Mouse (Mus musculus): Measurements from ENCODE around the gene 1110008P14Rik. TPM values are rescaled to one million over a fixed set of nuclear protein-coding genes. Genes with fewer than 3 reads are reported as not detected.

1110008P14Rik gene
- polyA plus RNA-seq (2015; fragmentation: Nextera tagmentation; extraction: Ambion mirVana): 44.2 and 45.8 TPM in 2 replicates

GRCm38 (mm10) chr2:32381775-32382223, at the start of gene 1110008P14Rik:
TSS of gene 1110008P14Rik (minus strand) at chr2:32381938.
- 1% methylated on average over 46 of the region's 47 CpGs for WGBS
- ATAC-seq: peak; percentile 96
- Histone ChIP-seq H3K9ac (ENCODE audit: low read depth, low read length) (peak within 1 kb of the TSS; percentile 72), H3K4me2 (ENCODE audit: low read depth, low read length) (peak within 1 kb of the TSS; percentile 99), H3K27ac (ENCODE audit: low read length) (no peak within 1 kb of the TSS), H3K4me1 (ENCODE audit: control insufficient read depth, insufficient read depth, low read length) (peaks cover 4% of the 10 kb centered on the region; the same call in 1 of the 2 replicates), H3K27me3 (replicated peaks; ENCODE audit: control insufficient read depth, insufficient read depth, low read length) (no peaks in the 10 kb centered on the region; the same call in 1 of the 2 replicates), H3K4me3 (ENCODE audit: low read length) (peak within 1 kb of the TSS; percentile 75), H3K9me3 (ENCODE audit: control insufficient read depth, low read length) (no peaks in the 10 kb centered on the region), H3K36me3 (ENCODE audit: control insufficient read depth, insufficient read depth, low read length) (peaks cover 14% of the 10 kb centered on the region)

GRCm38 (mm10) chr2:32430701-32431676, 49.3 kb upstream of the 1110008P14Rik start:
- H3K27me3 ChIP-seq (replicated peaks; ENCODE audit: control insufficient read depth, insufficient read depth, low read length): no peaks in the 10 kb centered on the region
- H3K4me2 ChIP-seq (ENCODE audit: low read depth, low read length): peak overlapping the region; percentile 59
- 11% methylated on average over 18 of the region's 18 CpGs for WGBS
- H3K27ac ChIP-seq (ENCODE audit: low read length): peak overlapping the region; percentile 57
- H3K4me3 ChIP-seq (ENCODE audit: low read length): peak overlapping the region; percentile 43
- H3K9ac ChIP-seq (ENCODE audit: low read depth, low read length): peak overlapping the region; percentile 60
- peak; percentile 76 for ATAC-seq
- no peaks in the 10 kb centered on the region for H3K36me3 ChIP-seq (ENCODE audit: control insufficient read depth, insufficient read depth, low read length)
- peaks cover 42% of the 10 kb centered on the region for H3K4me1 ChIP-seq (ENCODE audit: control insufficient read depth, insufficient read depth, low read length)
- no peaks in the 10 kb centered on the region for H3K9me3 ChIP-seq (ENCODE audit: control insufficient read depth, low read length)

- Histone ChIP-seq H3K9me3 (ENCODE audit: control insufficient read depth, low read length) (no peaks in the 10 kb centered on the region), H3K4me3 (ENCODE audit: low read length) (no peak overlapping the region), H3K27ac (ENCODE audit: low read length) (peak overlapping the region; percentile 67; the same call in 1 of the 2 replicates), H3K4me2 (ENCODE audit: low read depth, low read length) (no peak overlapping the region; the same call in 1 of the 2 replicates), H3K4me1 (ENCODE audit: control insufficient read depth, insufficient read depth, low read length) (peaks cover 55% of the 10 kb centered on the region), H3K27me3 (replicated peaks; ENCODE audit: control insufficient read depth, insufficient read depth, low read length) (no peaks in the 10 kb centered on the region), H3K36me3 (ENCODE audit: control insufficient read depth, insufficient read depth, low read length) (no peaks in the 10 kb centered on the region), H3K9ac (ENCODE audit: low read depth, low read length) (peak overlapping the region; percentile 12; the same call in 1 of the 2 replicates)
- no peak for ATAC-seq
- WGBS: 74% methylated on average over 4 of the region's 4 CpGs
These were observed 47.6 kb upstream of the 1110008P14Rik start for GRCm38 (mm10) chr2:32429215-32429891.

GRCm38 (mm10) chr2:32428262-32428722, 46.6 kb upstream of the 1110008P14Rik start:
- Histone ChIP-seq H3K4me3 (ENCODE audit: low read length) (0 out of 2 replicates have a peak overlapping the region, but pooled peaks have one; percentile 7), H3K4me1 (ENCODE audit: control insufficient read depth, insufficient read depth, low read length) (peaks cover 64% of the 10 kb centered on the region), H3K9me3 (ENCODE audit: control insufficient read depth, low read length) (no peaks in the 10 kb centered on the region), H3K9ac (ENCODE audit: low read depth, low read length) (0 out of 2 replicates have a peak overlapping the region, but pooled peaks have one; percentile 17), H3K36me3 (ENCODE audit: control insufficient read depth, insufficient read depth, low read length) (no peaks in the 10 kb centered on the region), H3K27ac (ENCODE audit: low read length) (peak overlapping the region; percentile 67), H3K4me2 (ENCODE audit: low read depth, low read length) (peak overlapping the region; percentile 33), H3K27me3 (replicated peaks; ENCODE audit: control insufficient read depth, insufficient read depth, low read length) (no peaks in the 10 kb centered on the region)
- WGBS: 33% methylated on average over 8 of the region's 8 CpGs
- ATAC-seq: peak; percentile 84

- peak overlapping the region; percentile 29 for H3K27ac ChIP-seq (ENCODE audit: low read length)
- ATAC-seq: no peak
These were observed 46.0 kb upstream of the 1110008P14Rik start for GRCm38 (mm10) chr2:32427720-32428119.

GRCm38 (mm10) chr2:32426141-32426540, 44.4 kb upstream of the 1110008P14Rik start:
- no peaks in the 10 kb centered on the region for H3K36me3 ChIP-seq (ENCODE audit: control insufficient read depth, insufficient read depth, low read length)
- no peak for ATAC-seq
- no peaks in the 10 kb centered on the region for H3K9me3 ChIP-seq (ENCODE audit: control insufficient read depth, low read length)
- no peak overlapping the region for H3K4me2 ChIP-seq (ENCODE audit: low read depth, low read length)
- H3K9ac ChIP-seq (ENCODE audit: low read depth, low read length): no peak overlapping the region
- H3K27ac ChIP-seq (ENCODE audit: low read length): peak overlapping the region; percentile 1; the same call in 1 of the 2 replicates
- H3K27me3 ChIP-seq (replicated peaks; ENCODE audit: control insufficient read depth, insufficient read depth, low read length): no peaks in the 10 kb centered on the region
- 91% methylated on average over 1 of the region's 1 CpGs for WGBS
- no peak overlapping the region for H3K4me3 ChIP-seq (ENCODE audit: low read length)
- H3K4me1 ChIP-seq (ENCODE audit: control insufficient read depth, insufficient read depth, low read length): peaks cover 75% of the 10 kb centered on the region

More at GRCm38 (mm10) chr2:32427720-32428119, 46.0 kb upstream of the 1110008P14Rik start:
- 0 out of 2 replicates have a peak overlapping the region, but pooled peaks have one; percentile 17 for H3K9ac ChIP-seq (ENCODE audit: low read depth, low read length)
- no peaks in the 10 kb centered on the region for H3K27me3 ChIP-seq (replicated peaks; ENCODE audit: control insufficient read depth, insufficient read depth, low read length)
- no peak overlapping the region for H3K4me3 ChIP-seq (ENCODE audit: low read length)
- H3K4me2 ChIP-seq (ENCODE audit: low read depth, low read length): no peak overlapping the region
- 68% methylated on average over 5 of the region's 5 CpGs for WGBS
- no peaks in the 10 kb centered on the region for H3K36me3 ChIP-seq (ENCODE audit: control insufficient read depth, insufficient read depth, low read length)
- H3K4me1 ChIP-seq (ENCODE audit: control insufficient read depth, insufficient read depth, low read length): peaks cover 70% of the 10 kb centered on the region
- H3K9me3 ChIP-seq (ENCODE audit: control insufficient read depth, low read length): no peaks in the 10 kb centered on the region

- 56% methylated on average over 5 of the region's 5 CpGs for WGBS
- ATAC-seq: no peak
- peaks cover 73% of the 10 kb centered on the region for H3K4me1 ChIP-seq (ENCODE audit: control insufficient read depth, insufficient read depth, low read length)
- no peaks in the 10 kb centered on the region for H3K9me3 ChIP-seq (ENCODE audit: control insufficient read depth, low read length)
- no peaks in the 10 kb centered on the region for H3K27me3 ChIP-seq (replicated peaks; ENCODE audit: control insufficient read depth, insufficient read depth, low read length)
- H3K9ac ChIP-seq (ENCODE audit: low read depth, low read length): no peak overlapping the region
- H3K27ac ChIP-seq (ENCODE audit: low read length): peak overlapping the region; percentile 96
- H3K36me3 ChIP-seq (ENCODE audit: control insufficient read depth, insufficient read depth, low read length): no peaks in the 10 kb centered on the region
- no peak overlapping the region for H3K4me3 ChIP-seq (ENCODE audit: low read length)
- H3K4me2 ChIP-seq (ENCODE audit: low read depth, low read length): no peak overlapping the region
These were observed 43.8 kb upstream of the 1110008P14Rik start for GRCm38 (mm10) chr2:32425568-32425967.

- no peak for ATAC-seq
- Histone ChIP-seq H3K4me2 (ENCODE audit: low read depth, low read length) (no peak overlapping the region), H3K4me1 (ENCODE audit: control insufficient read depth, insufficient read depth, low read length) (peaks cover 66% of the 10 kb centered on the region), H3K36me3 (ENCODE audit: control insufficient read depth, insufficient read depth, low read length) (no peaks in the 10 kb centered on the region), H3K27me3 (replicated peaks; ENCODE audit: control insufficient read depth, insufficient read depth, low read length) (no peaks in the 10 kb centered on the region), H3K27ac (ENCODE audit: low read length) (peak overlapping the region; percentile 96), H3K4me3 (ENCODE audit: low read length) (no peak overlapping the region), H3K9ac (ENCODE audit: low read depth, low read length) (peak overlapping the region; percentile 39), H3K9me3 (ENCODE audit: control insufficient read depth, low read length) (no peaks in the 10 kb centered on the region)
- 33% methylated on average over 3 of the region's 3 CpGs for WGBS
These were observed 43.1 kb upstream of the 1110008P14Rik start for GRCm38 (mm10) chr2:32424796-32425195.
